Mouse (Mus musculus) C2C12 (cell line): ENCODE results near the gene Padi6. TPM values are rescaled to one million over a fixed set of nuclear protein-coding genes. Genes with fewer than 3 reads are reported as not detected.
A peak's percentile ranks its signal among the peaks of the same experiment; 100 is the strongest.

Experiments used
- H3K27me3 ChIP-seq: one replicate; pipeline ENCODE4 v1.6.1; 2011; ENCODE audit not compliant: control insufficient read depth, insufficient read depth, insufficient read length
- H3K36me3 ChIP-seq: one replicate; pipeline ENCODE4 v1.6.1; 2011; ENCODE audit not compliant: control insufficient read depth, insufficient read depth
- H3K4me3 ChIP-seq: one replicate; pipeline ENCODE4 v1.5.1; 2011; ENCODE audit warnings: mild to moderate bottlenecking, control low read depth; ENCODE audit not compliant: poor library complexity, insufficient read depth, severe bottlenecking
- H3K79me2 ChIP-seq: one replicate; pipeline ENCODE4 v1.6.1; 2011; ENCODE audit not compliant: control insufficient read depth, insufficient read depth
- H3K79me3 ChIP-seq: one replicate; pipeline ENCODE4 v1.6.1; 2011; ENCODE audit warnings: low read depth, control low read depth
- H3ac ChIP-seq: one replicate; pipeline ENCODE3; 2011; ENCODE audit warnings: low read depth; ENCODE audit not compliant: control insufficient read depth, insufficient read length
- CEBPB ChIP-seq: IDR thresholded peaks from one replicate; pipeline ENCODE4 v1.6.1; 2011; ENCODE audit warnings: low read depth, mild to moderate bottlenecking, control low read depth, moderate library complexity
- CTCF ChIP-seq: IDR thresholded peaks from one replicate; pipeline ENCODE4 v1.5.1; 2011; ENCODE audit not compliant: control insufficient read depth, insufficient read depth, insufficient read length
- FOSL1 ChIP-seq: IDR thresholded peaks from one replicate; pipeline ENCODE4 v1.8.0; 2011; ENCODE audit warnings: mild to moderate bottlenecking, low read length; ENCODE audit not compliant: poor library complexity, insufficient read depth, severe bottlenecking
- MAX ChIP-seq: IDR thresholded peaks from one replicate; pipeline ENCODE4 v1.6.1; 2011; ENCODE audit warnings: mild to moderate bottlenecking, control low read depth
- MYOD1 ChIP-seq: IDR thresholded peaks from one replicate; pipeline ENCODE4 v1.6.1; 2011; ENCODE audit warnings: low read depth; ENCODE audit not compliant: control insufficient read depth, insufficient read length
- MYOG ChIP-seq: IDR thresholded peaks from one replicate; pipeline ENCODE4 v1.6.1; 2011; ENCODE audit not compliant: control insufficient read depth, insufficient read length; ENCODE audit errors: extremely low read depth
- USF1 ChIP-seq: IDR thresholded peaks from one replicate; pipeline ENCODE4 v1.6.1; 2011; ENCODE audit warnings: low read depth, mild to moderate bottlenecking, control low read depth, moderate library complexity
- polyA plus RNA-seq: library from polyadenylated mRNA; unstranded; fragments of >200 nt; fragmentation: generic; extraction: Trizol; gene quantifications from one replicate; pipeline ENCODE4 v1.2.1, GENCODE M21; 2012; ENCODE audit warnings: missing spikeins

Padi6 gene
- polyA plus RNA-seq, 1 experiment: not detected

DNA sequence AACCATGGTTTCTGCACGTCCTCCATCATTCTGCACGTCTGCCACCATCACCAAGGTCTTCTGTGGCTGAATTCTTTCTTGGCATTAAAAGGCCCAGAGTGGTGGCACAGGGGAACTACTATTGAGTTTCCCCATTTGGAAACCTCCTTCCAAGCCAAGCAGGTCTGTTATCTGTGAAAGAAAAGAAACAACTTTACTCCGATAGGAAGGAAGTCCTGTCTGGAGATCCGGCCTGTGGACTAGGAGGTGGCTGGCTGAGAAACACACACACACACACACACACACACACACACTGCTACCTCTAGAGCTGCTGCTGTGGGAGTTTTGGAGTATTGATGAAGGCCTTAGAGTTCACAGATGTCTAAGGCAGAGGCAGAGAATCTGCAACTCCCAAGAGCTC is 48.9 kb downstream of the Padi6 start:
- H3K79me3 ChIP-seq: no peaks in the 10 kb centered on the region
- H3K36me3 ChIP-seq: no peaks in the 10 kb centered on the region
- TF ChIP-seq FOSL1: no peak
- no peak for TF ChIP-seq USF1
- no peak for TF ChIP-seq MYOG
- no peak for TF ChIP-seq MYOD1
- TF ChIP-seq CTCF: no peak
- TF ChIP-seq MAX: no peak
- TF ChIP-seq CEBPB: no peak
- no peaks in the 10 kb centered on the region for H3K27me3 ChIP-seq
- H3K4me3 ChIP-seq: no peak overlapping the region
- H3K79me2 ChIP-seq: no peaks in the 10 kb centered on the region
- no peak overlapping the region for H3ac ChIP-seq

DNA sequence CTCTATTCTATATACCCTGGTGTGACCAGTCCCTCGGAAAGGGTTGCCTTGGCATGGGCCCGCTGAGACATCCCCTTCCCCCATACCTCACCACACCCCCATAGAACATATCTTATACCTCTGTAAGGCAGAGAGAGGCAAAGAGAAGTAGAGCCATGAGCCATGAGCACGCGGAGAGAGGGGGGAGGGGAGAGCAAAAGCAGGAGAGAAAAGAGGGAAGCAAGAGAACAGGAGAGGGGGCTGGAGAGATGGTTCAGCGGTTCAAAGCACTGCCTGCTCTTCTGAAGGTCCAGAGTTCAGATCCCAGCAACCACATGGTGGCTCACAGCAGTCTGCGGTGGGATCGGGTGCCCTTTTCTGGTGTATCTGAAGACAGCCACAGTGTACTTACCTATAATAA is 51.0 kb downstream of the Padi6 start:
- H3K36me3 ChIP-seq: no peaks in the 10 kb centered on the region
- TF ChIP-seq MAX (no peak), FOSL1 (no peak), MYOG (no peak)
- H3K4me3 ChIP-seq: no peak overlapping the region
- H3K27me3 ChIP-seq: no peaks in the 10 kb centered on the region
- no peaks in the 10 kb centered on the region for H3K79me3 ChIP-seq
- no peak overlapping the region for H3ac ChIP-seq
- H3K79me2 ChIP-seq: no peaks in the 10 kb centered on the region

- Histone ChIP-seq H3K36me3 (no peaks in the 10 kb centered on the region), H3K4me3 (no peak overlapping the region), H3K27me3 (no peaks in the 10 kb centered on the region), H3K79me2 (no peaks in the 10 kb centered on the region), H3ac (no peak overlapping the region), H3K79me3 (no peaks in the 10 kb centered on the region)
- TF ChIP-seq CEBPB (no peak), CTCF (no peak), MYOD1 (no peak), MYOG (no peak), USF1 (no peak), FOSL1 (no peak), MAX (no peak)
Observed at GRCm38 (mm10) chr4:140689873-140690655, 52.4 kb downstream of the Padi6 start.

DNA sequence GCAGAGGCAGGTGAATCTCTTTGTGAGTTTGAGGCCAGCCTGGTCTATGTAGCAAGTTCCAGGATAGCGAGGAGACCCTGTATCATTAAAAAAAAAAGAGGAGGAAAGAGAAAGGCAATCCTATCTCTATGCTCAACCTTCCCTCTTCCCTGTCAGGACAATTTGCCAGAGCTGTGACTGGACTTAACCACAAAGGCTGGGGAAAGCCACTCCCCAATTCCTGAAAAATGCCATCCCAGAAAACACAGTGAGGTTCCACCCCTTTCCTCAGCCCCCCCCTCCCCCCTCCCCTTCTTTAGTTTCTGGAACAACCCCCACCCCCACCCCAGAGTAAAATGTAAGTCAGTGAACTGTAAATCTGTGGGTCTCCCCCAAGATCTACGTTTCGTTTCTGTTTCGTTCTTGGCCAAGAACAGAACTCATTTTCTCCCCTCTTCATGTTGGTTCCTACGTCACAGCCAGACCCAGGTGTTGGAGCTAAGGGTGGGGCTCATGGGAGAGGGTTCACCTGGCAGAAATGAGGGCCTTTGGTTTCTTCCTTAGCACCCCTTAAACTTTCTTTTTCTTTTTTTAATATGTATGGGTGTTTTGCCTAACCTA is 53.5 kb downstream of the Padi6 start:
- no peaks in the 10 kb centered on the region for H3K36me3 ChIP-seq
- TF ChIP-seq CTCF: no peak
- TF ChIP-seq FOSL1: no peak
- TF ChIP-seq MYOD1: no peak
- no peak for TF ChIP-seq MYOG
- no peak for TF ChIP-seq MAX
- no peak for TF ChIP-seq CEBPB
- no peaks in the 10 kb centered on the region for H3K27me3 ChIP-seq
- peak overlapping the region; percentile 32 for H3ac ChIP-seq
- H3K4me3 ChIP-seq: no peak overlapping the region
- no peaks in the 10 kb centered on the region for H3K79me2 ChIP-seq
- no peaks in the 10 kb centered on the region for H3K79me3 ChIP-seq

GRCm38 (mm10) chr4:140688044-140688825 is 54.2 kb downstream of the Padi6 start:
- Histone ChIP-seq H3K79me3 (no peaks in the 10 kb centered on the region), H3K36me3 (no peaks in the 10 kb centered on the region), H3K27me3 (no peaks in the 10 kb centered on the region), H3K4me3 (no peak overlapping the region), H3ac (peak overlapping the region; percentile 32), H3K79me2 (no peaks in the 10 kb centered on the region)
- TF ChIP-seq MAX (peak; percentile 90), MYOG (no peak), USF1 (peak; percentile 96)

DNA sequence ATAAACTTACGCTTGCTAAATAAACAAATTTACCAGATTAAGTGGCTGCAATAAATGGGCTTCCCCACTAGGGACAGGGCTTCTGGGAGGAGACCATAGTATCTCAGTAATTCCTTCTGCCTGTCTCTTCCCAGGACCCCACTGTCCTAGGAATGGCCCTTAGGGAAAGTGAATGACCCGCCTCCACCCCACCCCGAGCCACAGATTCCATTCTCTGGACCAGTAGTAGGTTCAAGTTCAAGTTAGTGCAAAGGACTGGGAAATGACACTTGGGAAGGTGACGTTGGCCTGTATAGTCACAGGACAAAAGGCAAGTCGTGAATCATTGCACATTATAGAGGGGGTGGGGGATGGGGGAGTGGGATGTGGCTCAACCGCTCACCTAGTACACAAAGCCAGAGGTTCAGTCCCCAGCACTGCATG is 57.6 kb downstream of the Padi6 start:
- H3K36me3 ChIP-seq: no peaks in the 10 kb centered on the region
- no peaks in the 10 kb centered on the region for H3K79me3 ChIP-seq
- TF ChIP-seq CTCF (no peak), MYOD1 (no peak), MAX (no peak), MYOG (no peak), FOSL1 (no peak), USF1 (no peak), CEBPB (no peak)
- no peaks in the 10 kb centered on the region for H3K79me2 ChIP-seq
- H3ac ChIP-seq: no peak overlapping the region
- H3K27me3 ChIP-seq: no peaks in the 10 kb centered on the region
- H3K4me3 ChIP-seq: no peak overlapping the region
